Mouse (Mus musculus) layer of hippocampus, adult 11-12 months (tissue): ENCODE data around the gene Stk31.
"Not testable (repeated sequence)": the region's sequence is repeated elsewhere in the genome, so short reads cannot be mapped to it uniquely, and the experiment has no call there.

Source experiments
- DNase-seq: peaks from one replicate; pipeline ENCODE4 v3.0.0; 2022; ENCODE audit warnings: low spot score

Gene Stk31

DNA sequence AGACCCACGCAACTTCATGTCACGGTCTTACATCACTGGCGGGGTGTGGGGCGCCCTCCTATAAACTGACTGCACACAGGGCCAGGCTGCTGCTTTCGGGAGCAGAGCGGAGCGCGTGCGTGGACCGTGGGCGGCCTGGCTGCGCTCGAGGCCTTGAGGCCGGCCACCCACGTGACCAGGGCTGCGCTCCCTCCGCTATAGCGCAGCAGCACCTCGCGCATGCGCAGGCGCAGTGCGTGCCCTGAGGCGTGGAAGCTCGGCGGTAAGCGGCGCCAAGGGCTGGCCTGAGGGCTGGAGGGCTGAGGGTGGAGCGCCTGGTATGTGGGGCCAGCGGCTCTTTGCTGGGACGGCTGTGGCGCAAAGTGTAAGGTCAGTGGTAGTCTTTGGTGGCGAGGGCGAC, at the start of gene Stk31:
Stk31 (plus strand) TSS at position 289 of the 400 bp plus-strand sequence.
- no peak for DNase-seq

- DNase-seq, result no peak
These were observed 45.6 kb upstream of the Stk31 start for GRCm38 (mm10) chr6:49349826-49350225.

DNA sequence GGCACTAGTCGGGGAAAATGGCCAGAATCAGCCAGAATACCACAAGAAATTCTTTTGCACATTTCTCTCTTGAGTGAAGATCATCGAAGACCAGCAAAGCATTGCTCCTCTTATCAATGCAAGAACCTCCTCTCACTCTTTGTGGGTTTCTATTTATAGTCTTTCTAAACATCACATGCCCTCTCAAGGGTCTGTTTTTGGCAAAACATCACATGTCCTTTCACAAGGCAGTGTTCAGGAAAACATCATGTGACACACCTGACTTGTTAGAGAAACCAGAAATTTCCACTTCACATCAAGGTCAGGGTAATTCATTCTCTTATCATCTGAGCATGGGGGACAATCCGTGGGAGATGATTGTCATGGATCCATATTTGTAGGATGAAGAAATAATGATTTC, 40.8 kb upstream of the Stk31 start:
- DNase-seq, result no peak

DNA sequence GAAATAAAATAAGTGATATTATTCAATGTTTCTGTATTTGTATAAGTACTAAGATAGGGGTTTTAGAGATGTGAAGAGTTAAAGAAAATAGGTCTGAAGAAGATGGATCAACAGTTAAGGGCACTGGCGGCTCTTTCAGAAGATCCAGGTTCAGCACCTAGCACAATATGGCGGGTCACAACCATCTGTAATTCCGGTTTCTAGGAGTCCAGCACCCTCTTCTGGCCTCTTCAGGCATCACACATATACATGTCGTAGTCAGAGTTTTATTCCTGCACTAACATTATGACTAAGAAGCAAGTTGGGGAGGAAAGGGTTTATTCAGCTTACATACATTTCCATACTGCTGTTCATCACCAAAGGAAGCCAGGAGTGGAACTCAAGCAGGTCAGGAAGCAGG, 40.2 kb upstream of the Stk31 start:
- DNase-seq, result no peak

DNA sequence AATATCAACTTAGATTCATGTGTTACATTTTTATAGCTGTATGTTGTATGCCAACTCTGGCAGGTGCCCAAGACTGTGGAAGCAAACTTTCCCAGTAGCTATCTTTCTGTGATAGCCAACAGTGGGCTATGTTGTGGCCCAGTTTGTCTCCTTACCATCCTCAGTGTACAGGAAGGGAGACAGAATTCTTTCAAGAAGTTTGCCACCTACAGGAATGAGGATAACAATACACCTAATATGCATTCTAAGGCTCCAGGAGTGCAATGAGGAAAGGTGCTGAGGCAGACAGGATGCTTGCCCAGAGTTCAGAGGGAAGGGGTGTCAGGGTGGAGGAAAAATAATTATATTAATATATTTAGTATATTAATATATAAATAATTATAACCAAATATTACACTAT, 35.0 kb upstream of the Stk31 start:
- no peak for DNase-seq

GRCm38 (mm10) chr6:49367159-49368054, 28.0 kb upstream of the Stk31 start, which contains the start of gene Fam221a:
Gene Fam221a (plus strand): TSS chr6:49367739.
- DNase-seq, result peak; percentile 64

DNA sequence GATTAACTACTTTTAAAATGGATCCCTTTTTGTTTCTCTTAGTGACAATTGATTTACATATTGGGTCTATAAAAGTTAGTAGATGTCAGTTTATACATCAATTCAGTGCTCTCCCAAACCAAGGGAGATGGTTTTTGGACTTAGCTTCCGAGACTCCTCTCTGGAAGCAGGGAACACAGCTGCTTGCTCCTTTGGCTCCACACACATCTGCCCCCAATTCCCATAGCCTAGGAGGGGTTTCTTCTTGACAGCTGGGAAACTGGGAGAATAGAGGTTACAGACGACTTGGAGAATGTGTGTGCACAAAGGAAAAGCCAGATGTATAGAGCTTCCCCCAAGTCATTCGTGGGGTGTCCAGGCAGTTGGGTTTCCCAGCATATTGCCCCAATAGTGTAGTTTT, 27.2 kb upstream of the Stk31 start:
- no peak for DNase-seq

DNA sequence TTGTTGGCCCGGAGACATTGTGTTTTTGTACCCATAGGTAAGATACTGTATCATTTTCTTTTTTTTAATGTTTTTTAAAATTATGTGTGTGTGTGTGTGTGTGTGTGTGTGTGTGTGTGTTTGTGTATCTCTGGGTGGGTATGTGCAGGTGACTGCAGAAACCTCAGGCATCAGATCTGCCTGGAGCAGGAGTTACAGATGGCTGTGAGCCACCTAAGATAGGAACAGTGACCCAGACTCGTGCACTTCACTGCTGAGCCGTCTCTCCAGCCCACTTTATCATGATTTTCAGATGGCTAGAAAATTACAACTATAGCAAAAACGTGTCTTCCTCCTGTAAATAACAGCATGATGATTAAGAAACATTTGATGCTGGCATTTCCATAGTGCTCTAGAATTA, 22.7 kb upstream of the Stk31 start:
- DNase-seq, result no peak

DNA sequence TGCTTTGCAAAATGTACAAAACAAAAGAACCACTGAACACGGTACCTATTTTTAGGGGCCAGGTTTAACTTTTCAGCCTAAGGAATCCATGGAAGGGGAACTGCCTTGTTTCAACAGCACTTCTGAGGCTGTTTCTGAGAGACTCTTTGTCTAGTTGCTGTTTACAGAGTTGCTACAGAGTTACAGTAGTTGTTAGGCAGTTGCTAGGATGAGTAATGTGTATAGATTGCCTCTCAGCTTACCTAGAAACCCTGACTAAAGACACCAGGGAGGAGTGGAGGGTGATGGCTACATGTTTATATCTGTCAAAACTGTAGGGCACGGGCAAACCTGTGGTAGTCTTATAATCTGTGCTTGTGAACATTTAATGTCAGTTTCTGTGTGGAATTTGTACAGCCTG, 21.5 kb upstream of the Stk31 start:
- DNase-seq, result no peak

DNA sequence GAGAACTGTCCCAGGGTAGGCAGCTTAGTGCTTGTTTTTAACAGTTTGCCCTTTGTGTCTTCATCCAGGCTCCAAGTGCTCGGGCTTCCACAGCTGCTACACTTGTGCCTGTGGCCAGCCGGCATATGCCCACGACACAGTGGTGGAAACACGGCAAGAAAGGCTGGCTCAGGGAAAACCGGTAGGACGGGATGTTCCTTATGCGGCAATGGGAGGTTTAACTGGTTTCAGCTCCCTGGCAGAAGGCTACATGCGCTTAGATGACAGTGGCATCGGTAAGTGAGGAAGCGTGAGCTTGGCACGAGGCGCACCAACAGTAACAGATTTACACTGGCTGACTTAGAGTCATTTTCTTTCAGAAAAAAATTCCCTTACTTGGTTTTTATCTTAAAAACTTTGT, 17.1 kb upstream of the Stk31 start:
- DNase-seq, result no peak

- no peak for DNase-seq
These were observed 1.1 kb upstream of the Stk31 start for GRCm38 (mm10) chr6:49394276-49394675.

DNA sequence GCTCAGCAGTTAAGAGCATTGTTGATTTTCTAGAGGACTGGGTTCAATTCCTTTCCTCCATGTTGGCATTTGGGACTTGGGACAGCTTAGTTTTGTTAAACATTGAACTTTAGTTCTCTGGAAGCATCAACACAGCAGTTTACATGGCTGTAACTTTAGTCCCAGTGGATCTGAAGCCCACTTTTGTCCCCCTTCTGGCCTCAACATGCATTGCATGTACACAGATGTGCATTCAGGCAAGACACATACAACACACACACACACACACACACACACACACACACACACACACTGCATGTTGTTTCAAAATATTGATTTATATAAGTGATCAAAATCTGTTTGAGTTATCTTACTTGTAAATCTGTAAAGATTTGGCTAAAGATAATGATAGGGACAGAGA, 2.1 kb downstream of the Stk31 start:
- no peak for DNase-seq

- DNase-seq, result no peak
These were observed 3.0 kb downstream of the Stk31 start for GRCm38 (mm10) chr6:49398365-49398764.

DNA sequence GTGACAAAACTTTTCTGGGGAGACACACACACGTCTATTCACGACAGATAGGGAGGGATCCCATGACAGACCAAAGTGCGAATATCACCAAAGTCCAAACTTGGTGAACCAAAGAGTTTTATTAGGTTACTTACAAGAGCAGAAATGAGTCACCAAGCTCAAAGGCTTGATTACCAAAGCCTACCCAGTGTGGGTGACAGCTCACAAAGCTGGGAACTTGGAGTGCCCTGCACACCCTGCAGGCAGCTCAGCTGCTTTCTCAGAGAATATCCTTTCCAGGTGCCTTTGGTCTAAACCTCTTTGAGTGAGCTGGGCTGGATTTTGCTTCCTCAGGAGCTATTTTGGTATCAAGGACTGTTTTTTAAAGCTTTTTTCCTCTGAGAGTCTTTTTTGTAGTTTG, 15.4 kb downstream of the Stk31 start:
- no peak for DNase-seq

GRCm38 (mm10) chr6:49412967-49413366, 17.6 kb downstream of the Stk31 start:
- DNase-seq, result not testable (repeated sequence)

- no peak for DNase-seq
These were observed 20.6 kb downstream of the Stk31 start for GRCm38 (mm10) chr6:49415971-49416370.

DNA sequence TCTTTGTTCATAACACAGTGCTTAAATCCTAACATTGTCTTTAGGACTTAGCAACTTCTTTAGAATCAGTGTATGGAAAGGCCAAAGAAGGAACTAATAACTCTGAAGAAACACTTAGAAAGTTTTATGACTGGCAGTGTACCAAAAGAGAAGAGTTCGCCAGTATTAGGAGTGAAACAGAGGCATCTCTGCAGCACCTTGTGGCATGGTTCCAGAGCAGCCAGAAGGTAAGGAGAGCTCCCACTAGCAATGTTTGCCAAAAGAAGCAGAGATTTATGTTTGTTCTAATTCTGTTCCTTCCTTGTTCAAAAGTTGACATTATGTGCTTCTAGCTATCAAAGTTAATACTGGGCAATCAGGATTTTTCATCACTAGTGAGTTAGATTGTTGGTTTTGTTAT, 41.9 kb downstream of the Stk31 start:
- DNase-seq, result no peak

DNA sequence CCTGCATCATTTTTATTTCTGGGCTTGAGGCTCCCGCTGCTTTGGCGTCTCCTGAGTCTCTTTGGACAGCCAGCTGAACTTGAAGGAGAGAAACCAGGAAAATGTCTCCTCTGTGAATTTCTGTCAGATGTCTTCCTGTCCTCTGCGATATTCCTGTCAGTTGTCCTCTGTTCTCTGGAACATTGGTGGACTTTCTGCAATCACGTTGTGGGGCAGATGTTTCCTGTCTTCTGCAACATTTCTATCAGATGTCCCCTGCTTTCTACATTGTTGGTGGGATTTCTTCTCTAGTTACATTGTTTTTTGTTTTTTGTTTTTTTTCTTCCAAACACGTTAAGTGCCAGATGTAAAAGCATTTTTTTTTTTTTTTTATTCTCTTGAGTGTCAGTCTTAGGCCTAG, 62.7 kb downstream of the Stk31 start:
- DNase-seq, result no peak

- no peak for DNase-seq
These were observed 87.8 kb downstream of the Stk31 start for GRCm38 (mm10) chr6:49483205-49483604.

DNA sequence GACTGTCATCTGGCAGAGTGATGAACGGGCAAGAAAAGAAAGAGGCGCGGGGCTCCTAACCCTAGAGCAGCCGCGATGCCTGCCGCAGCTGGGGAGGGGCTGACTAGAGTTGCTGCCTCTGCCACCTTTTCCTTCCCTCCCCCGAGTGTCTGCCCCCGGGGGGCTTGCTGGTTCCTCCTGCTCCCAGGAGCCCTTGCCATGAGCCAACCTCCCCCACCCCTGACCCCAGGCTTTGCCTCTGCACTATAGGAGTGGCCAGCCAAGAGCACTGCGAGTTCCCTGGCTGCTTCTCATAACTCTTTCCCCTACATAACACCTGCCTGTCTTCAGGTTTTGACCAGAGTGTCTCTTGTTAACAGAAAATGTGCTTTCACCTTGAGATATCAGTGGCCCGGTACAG, 96.1 kb downstream of the Stk31 start:
- no peak for DNase-seq

DNA sequence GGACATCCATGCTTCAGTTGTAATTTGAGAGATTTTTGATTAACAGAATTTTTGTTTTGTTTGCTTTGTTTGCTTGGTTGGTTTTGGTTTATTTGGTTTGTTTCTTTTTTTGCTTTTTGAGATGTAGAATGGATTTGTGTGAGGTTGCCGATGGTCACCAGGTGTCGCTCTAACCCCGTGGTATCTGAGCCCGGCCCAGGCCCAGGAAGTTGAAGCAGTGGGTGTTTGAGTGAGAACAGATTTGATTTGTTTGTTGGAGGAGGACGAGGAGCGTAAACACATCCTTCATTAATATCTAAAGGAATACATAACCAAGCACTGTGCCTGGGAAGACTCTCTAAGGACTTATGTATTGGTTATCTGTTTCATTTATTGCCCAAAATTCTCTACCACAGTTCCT, 123.6 kb downstream of the Stk31 start:
- DNase-seq, result peak; percentile 67
